Mouse (Mus musculus): ENCODE results near the gene Ap1g2.

DNA sequence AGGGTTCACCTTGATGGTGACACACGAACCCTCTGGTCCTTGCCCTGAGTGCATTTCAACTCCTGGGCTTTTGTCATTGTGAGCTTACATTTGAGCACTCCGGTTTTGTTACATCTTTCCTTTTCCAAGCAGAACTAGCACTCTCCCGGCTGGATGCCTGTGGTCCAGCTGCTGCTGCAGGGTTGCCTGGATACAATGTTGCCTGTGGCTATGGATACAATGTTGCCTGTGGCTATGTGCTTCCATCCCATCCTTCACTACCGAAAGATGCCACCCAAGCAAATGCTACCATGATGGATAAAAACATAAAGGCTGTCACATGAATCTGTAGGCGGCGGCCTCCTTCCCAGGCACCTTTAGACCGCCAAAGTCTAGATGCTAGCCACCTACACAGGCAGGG lies 20.1 kb upstream of the Ap1g2 start:
- no peak for TF ChIP-seq E2F4 (IDR thresholded peaks at IDR 0.05; ENCODE audit: insufficient read depth)
- TF ChIP-seq TCF12 (IDR thresholded peaks at IDR 0.05; ENCODE audit: insufficient read depth, poor library complexity, severe bottlenecking), result no peak
- no peak for TF ChIP-seq CEBPB (IDR thresholded peaks at IDR 0.05; ENCODE audit: insufficient read depth, poor library complexity, severe bottlenecking)
- TF ChIP-seq MAX (IDR thresholded peaks at IDR 0.05; ENCODE audit: low read depth), result no peak
- TF ChIP-seq MYOG (IDR thresholded peaks at IDR 0.05; ENCODE audit: control insufficient read depth in 1 of 3, insufficient read depth in 1 of 3, insufficient read length in 2 of 3, low read depth in 2 of 3), result no peak
- no peak for TF ChIP-seq POLR2A (IDR thresholded peaks at IDR 0.05; ENCODE audit: insufficient read length, low read depth)
- TF ChIP-seq POLR2AphosphoS2 (IDR thresholded peaks at IDR 0.05; ENCODE audit: insufficient read length, low read depth), result no peak
- no peak for TF ChIP-seq MYOD1 (IDR thresholded peaks at IDR 0.05; ENCODE audit: control insufficient read depth in 1 of 3, insufficient read length in 2 of 3, low read depth in 2 of 3)
- TF ChIP-seq USF1 (IDR thresholded peaks at IDR 0.05; ENCODE audit: low read depth), result no peak
- TF ChIP-seq TCF3 (IDR thresholded peaks at IDR 0.05; ENCODE audit: insufficient read length, low read depth), result no peak
- no peak for TF ChIP-seq SRF (IDR thresholded peaks at IDR 0.05; ENCODE audit: control insufficient read depth, insufficient read length, low read depth)
- no peak for TF ChIP-seq REST (IDR thresholded peaks at IDR 0.05; ENCODE audit: insufficient read depth, insufficient read length)
